Mouse (Mus musculus) ES-E14 (cell line): ENCODE results near the gene Ccdc88a. TPM values are rescaled to one million over a fixed set of nuclear protein-coding genes. Genes with fewer than 3 reads are reported as not detected.

Source experiments
- DNase-seq: peaks from one replicate; pipeline ENCODE4 v3.0.0-alpha.2; 2013; ENCODE audit warnings: low read depth, low spot score
- H3K27ac ChIP-seq: 2 replicates; pipeline ENCODE4 v1.5.1; 2012; ENCODE audit warnings: low read depth, mild to moderate bottlenecking, low read length, moderate library complexity, mixed read lengths; ENCODE audit not compliant: poor library complexity, insufficient read depth, severe bottlenecking
- H3K36me3 ChIP-seq: 2 replicates; pipeline ENCODE4 v1.6.1; 2012; ENCODE audit warnings: mild to moderate bottlenecking, low read length, moderate library complexity, mixed read lengths; ENCODE audit not compliant: control insufficient read depth, poor library complexity, insufficient read depth, severe bottlenecking
- H3K4me1 ChIP-seq, 2 experiments: fragments of 150-350 bp in 1 of 2; sonication (generic) in 1 of 2; 2 replicates each; pipeline ENCODE4 v1.6.1; 2012; ENCODE audit warnings: low read length in 2 of 2, mild to moderate bottlenecking in 1 of 2, mixed read lengths in 1 of 2; ENCODE audit not compliant: control insufficient read depth in 2 of 2, insufficient read depth in 2 of 2, poor library complexity in 1 of 2
- H3K4me3 ChIP-seq, 2 experiments: fragments of 150-350 bp in 1 of 2; sonication (generic) in 1 of 2; 2 replicates each; pipeline ENCODE4 v1.5.1; 2012; ENCODE audit warnings: low read length in 2 of 2, low read depth in 1 of 2, mild to moderate bottlenecking in 1 of 2, mixed read lengths in 1 of 2; ENCODE audit not compliant: insufficient read depth in 1 of 2, poor library complexity in 1 of 2, severe bottlenecking in 1 of 2
- H3K9ac ChIP-seq: 2 replicates; pipeline ENCODE4 v1.6.1; 2012; ENCODE audit warnings: low read depth, mild to moderate bottlenecking, low read length, mixed read lengths; ENCODE audit not compliant: poor library complexity, insufficient read depth, severe bottlenecking
- H3K9me3 ChIP-seq: fragments of 150-350 bp; sonication (generic); 2 replicates; pipeline ENCODE4 v1.6.1; 2012; ENCODE audit warnings: low read depth, mild to moderate bottlenecking, low read length; ENCODE audit not compliant: control insufficient read depth, insufficient read depth
- CHD2 ChIP-seq: IDR thresholded peaks from 2 replicates; pipeline ENCODE4 v1.6.1; 2014; ENCODE audit warnings: mild to moderate bottlenecking, low read depth, low read length, inconsistent platforms
- HCFC1 ChIP-seq: IDR thresholded peaks from 2 replicates; pipeline ENCODE4 v1.6.1; 2012; ENCODE audit warnings: low read length, inconsistent platforms, borderline replicate concordance; ENCODE audit not compliant: insufficient read depth
- MAFK ChIP-seq: IDR thresholded peaks from 2 replicates; pipeline ENCODE4 v1.6.1; 2014; ENCODE audit warnings: mild to moderate bottlenecking, low read depth, low read length, inconsistent platforms; ENCODE audit not compliant: insufficient read depth
- ZC3H11A ChIP-seq: IDR thresholded peaks from 2 replicates; pipeline ENCODE4 v1.6.1; 2012; ENCODE audit warnings: low read depth, mild to moderate bottlenecking, inconsistent platforms, low read length, borderline replicate concordance
- ZNF384 ChIP-seq: IDR thresholded peaks from 2 replicates; pipeline ENCODE4 v1.6.1; 2012; ENCODE audit warnings: low read depth, low read length, inconsistent platforms
- in situ Hi-C, 2 experiments: fragments of 600-800 bp; cut with MboI; formaldehyde crosslinking; loops; one replicate each; pipeline ENCODE4 v1.15.1; 2025; ENCODE audit warnings: low sequenced_read_pairs in 2 of 2, inconsistent platforms in 1 of 2; ENCODE audit not compliant: unreplicated experiment in 2 of 2
- total RNA-seq: library from RNA; depleted of rRNA; stranded (reverse); fragments of 300-350 nt; gene quantifications from 2 replicates; pipeline ENCODE4 v1.2.3, GENCODE M21; 2012

Gene Ccdc88a
- total RNA-seq, 1 experiment, result 15.3 TPM

- Histone ChIP-seq H3K27ac (no peak overlapping the region), H3K36me3 (no peaks in the 10 kb centered on the region; the same call in 1 of the 2 replicates), H3K4me1 (no peaks in the 10 kb centered on the region), H3K4me3 (no peak overlapping the region), H3K9ac (no peak overlapping the region), H3K9me3 (no peaks in the 10 kb centered on the region)
- no peak for DNase-seq
- TF ChIP-seq MAFK (no peak), HCFC1 (no peak), CHD2 (no peak), ZC3H11A (no peak), ZNF384 (no peak)
- in situ Hi-C loops, result no loop called here
Measured at GRCm38 (mm10) chr11:29509421-29509820, 136.0 kb downstream of the Ccdc88a start.

- TF ChIP-seq HCFC1, result no peak
- TF ChIP-seq MAFK, result no peak
- TF ChIP-seq ZNF384, result peak; percentile 18; the same call in 1 of the 2 replicates
Measured at GRCm38 (mm10) chr11:29512818-29513535, 139.5 kb downstream of the Ccdc88a start.

GRCm38 (mm10) chr11:29514325-29514681 lies 140.8 kb downstream of the Ccdc88a start:
- Histone ChIP-seq H3K36me3 (no peaks in the 10 kb centered on the region; the same call in 1 of the 2 replicates), H3K4me3 (peak overlapping the region; percentile 73 to 93), H3K9me3 (no peaks in the 10 kb centered on the region), H3K9ac (peak overlapping the region; percentile 75), H3K27ac (no peak overlapping the region), H3K4me1 (no peaks in the 10 kb centered on the region)
- no peak for TF ChIP-seq MAFK
- no peak for TF ChIP-seq ZC3H11A
- no peak for TF ChIP-seq HCFC1
- TF ChIP-seq ZNF384, result no peak
- TF ChIP-seq CHD2, result no peak
- no peak for DNase-seq
- in situ Hi-C loops, result no loop called here

More at GRCm38 (mm10) chr11:29512818-29513535, 139.5 kb downstream of the Ccdc88a start:
- no peaks in the 10 kb centered on the region for H3K4me1 ChIP-seq
- no peaks in the 10 kb centered on the region for H3K9me3 ChIP-seq
- no peak overlapping the region for H3K27ac ChIP-seq
- no peak overlapping the region for H3K9ac ChIP-seq
- H3K4me3 ChIP-seq, result no peak overlapping the region
- in situ Hi-C loops, result no loop called here
- DNase-seq, result no peak
- H3K36me3 ChIP-seq, result no peaks in the 10 kb centered on the region; the same call in 1 of the 2 replicates

- Histone ChIP-seq H3K27ac (peak within 1 kb of the TSS; percentile 61), H3K9me3 (no peaks in the 10 kb centered on the region), H3K4me1 (no peaks in the 10 kb centered on the region), H3K36me3 (no peaks in the 10 kb centered on the region; the same call in 1 of the 2 replicates), H3K9ac (peak within 1 kb of the TSS; percentile 75), H3K4me3 (peak within 1 kb of the TSS; percentile 73 to 93)
- DNase-seq, result peak; percentile 94
- in situ Hi-C loops, result no loop called here
- TF ChIP-seq ZNF384 (no peak), CHD2 (no peak), HCFC1 (no peak), MAFK (no peak), ZC3H11A (no peak)
Measured at GRCm38 (mm10) chr11:29514682-29515412, 141.4 kb downstream of the Ccdc88a start, which contains the start of gene Prorsd1. TSS of gene Prorsd1 (minus strand) at chr11:29515033.
